Mouse (Mus musculus) brain, embryonic 14.5 days (tissue): ENCODE measurements around the gene Pkd2l1. TPM values are rescaled to one million over a fixed set of nuclear protein-coding genes. Genes with fewer than 3 reads are reported as not detected.
"Not testable (repeated sequence)": the region's sequence is repeated elsewhere in the genome, so short reads cannot be mapped to it uniquely, and the experiment has no call there.

ENCODE experiments used
- DNase-seq: peaks from one replicate; pipeline ENCODE4 v3.0.0-alpha.2; 2011; ENCODE audit warnings: low read depth
- CTCF ChIP-seq: fragments of 200-500 bp; IDR thresholded peaks from 2 replicates; pipeline ENCODE4 v1.5.1; 2012; ENCODE audit warnings: inconsistent platforms, mild to moderate bottlenecking, moderate library complexity, borderline replicate concordance; ENCODE audit not compliant: insufficient read depth, insufficient read length; ENCODE audit errors: extremely low read depth
- POLR2A ChIP-seq: fragments of 200-500 bp; IDR thresholded peaks from 2 replicates; pipeline ENCODE4 v1.6.1; 2012; ENCODE audit warnings: mild to moderate bottlenecking, inconsistent platforms, borderline replicate concordance; ENCODE audit not compliant: poor library complexity, insufficient read depth, insufficient read length, severe bottlenecking; ENCODE audit errors: extremely low read depth
- polyA plus RNA-seq: library from polyadenylated mRNA; depleted of rRNA; stranded (reverse); fragments of >200 nt; gene quantifications from 2 replicates; pipeline ENCODE4 v1.2.3, GENCODE M21; 2012

The Pkd2l1 gene
- polyA plus RNA-seq, 1 experiment, result 0.19 TPM

DNA sequence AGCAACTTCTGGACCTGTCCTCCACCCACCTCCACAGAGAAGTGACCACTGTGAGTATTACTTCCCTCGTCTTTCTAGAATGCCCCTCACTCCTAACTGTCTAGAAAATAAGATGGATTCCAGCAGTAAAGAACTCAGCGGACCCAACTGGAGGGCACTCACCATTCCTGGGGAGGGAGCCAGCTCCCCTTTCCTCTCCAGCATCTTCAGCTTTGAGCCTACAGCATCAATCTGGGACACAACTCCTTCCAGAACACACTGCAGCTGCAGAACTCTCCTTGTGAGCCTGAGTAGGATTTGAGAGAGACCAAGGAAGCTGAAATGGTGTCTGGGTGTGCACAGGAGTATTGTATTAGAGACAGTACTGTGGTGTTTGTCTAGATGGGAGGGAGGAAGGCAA, 43.3 kb downstream of the Pkd2l1 start:
- no peak for TF ChIP-seq CTCF
- TF ChIP-seq POLR2A, result no peak
- DNase-seq, result no peak

- TF ChIP-seq POLR2A (no peak), CTCF (no peak)
- DNase-seq, result no peak
Measured at GRCm38 (mm10) chr19:44148345-44148744, 43.9 kb downstream of the Pkd2l1 start.

GRCm38 (mm10) chr19:44146951-44147350, 45.3 kb downstream of the Pkd2l1 start:
- DNase-seq, result no peak
- TF ChIP-seq CTCF (no peak), POLR2A (no peak)

- TF ChIP-seq CTCF (no peak), POLR2A (no peak)
- DNase-seq, result no peak
Measured at GRCm38 (mm10) chr19:44146568-44146879, 45.7 kb downstream of the Pkd2l1 start.

GRCm38 (mm10) chr19:44145702-44146567, 46.3 kb downstream of the Pkd2l1 start, which contains the start of gene Bloc1s2:
Gene Bloc1s2, minus strand, starts transcription at chr19:44146446.
- TF ChIP-seq POLR2A (peak; percentile 76), CTCF (no peak)

GRCm38 (mm10) chr19:44144366-44144765, 47.9 kb downstream of the Pkd2l1 start:
- TF ChIP-seq CTCF (no peak), POLR2A (no peak)
- DNase-seq, result no peak

More at GRCm38 (mm10) chr19:44145702-44146567, 46.3 kb downstream of the Pkd2l1 start, which contains the start of gene Bloc1s2:
- DNase-seq, result peak; percentile 93

- TF ChIP-seq POLR2A, result no peak
- TF ChIP-seq CTCF, result no peak
- no peak for DNase-seq
Measured at GRCm38 (mm10) chr19:44135960-44136485, 56.2 kb downstream of the Pkd2l1 start.

DNA sequence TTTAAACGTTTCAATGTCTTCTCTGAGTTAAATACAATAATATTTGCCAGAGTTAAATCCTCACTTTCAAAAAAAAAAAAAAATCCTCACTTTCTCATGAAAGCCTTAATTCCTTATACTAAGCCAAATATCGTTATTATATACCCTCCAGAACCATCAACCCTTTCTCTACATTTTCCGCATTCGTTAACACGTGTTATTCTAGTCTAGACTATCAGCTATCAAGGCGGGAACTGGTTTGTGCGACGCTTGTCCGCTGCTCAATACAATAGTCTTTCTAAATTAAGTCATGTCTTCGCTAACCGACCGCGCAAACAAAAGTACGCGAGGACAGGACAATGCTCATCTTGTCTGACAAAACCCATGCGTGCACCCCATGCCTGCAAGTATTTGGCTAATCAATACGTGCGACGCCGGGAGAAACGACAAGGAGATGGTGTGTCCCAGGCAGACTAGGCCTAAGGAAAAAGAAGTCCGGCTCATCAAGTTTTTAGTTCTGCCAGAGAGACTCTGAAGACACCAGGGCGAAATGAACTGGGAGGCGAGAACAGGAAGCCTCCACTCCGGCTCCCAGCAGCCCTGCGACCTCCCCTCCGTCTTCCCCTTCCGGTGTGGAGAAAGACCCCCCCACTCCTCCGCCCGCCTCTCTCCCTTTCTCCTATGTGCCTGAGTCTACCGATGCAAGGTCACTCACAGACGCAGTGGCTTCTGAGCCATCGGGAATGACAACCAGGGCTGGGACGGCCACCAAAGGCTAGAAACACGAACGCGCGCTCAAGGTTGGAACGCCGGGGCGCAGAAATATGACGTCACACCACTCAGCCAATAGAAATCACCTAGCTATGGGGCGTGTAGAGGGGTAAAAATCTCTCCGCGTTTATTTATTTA, 56.9 kb downstream of the Pkd2l1 start, which contains the start of gene Cwf19l1:
Cwf19l1 (minus strand) TSS at position 805 of the 888 bp plus-strand sequence.
- TF ChIP-seq CTCF (no peak), POLR2A (peak; percentile 64; the same call in 1 of the 2 replicates)
- DNase-seq, result peak; percentile 97

- no peak for TF ChIP-seq POLR2A
- no peak for DNase-seq
Measured at GRCm38 (mm10) chr19:44132917-44133316, 59.3 kb downstream of the Pkd2l1 start.

GRCm38 (mm10) chr19:44128560-44128959, 63.7 kb downstream of the Pkd2l1 start:
- TF ChIP-seq CTCF, result no peak
- DNase-seq, result no peak

GRCm38 (mm10) chr19:44127729-44128497, 64.3 kb downstream of the Pkd2l1 start:
- no peak for DNase-seq
- TF ChIP-seq CTCF, result no peak
- no peak for TF ChIP-seq POLR2A

- TF ChIP-seq POLR2A, result no peak
- TF ChIP-seq CTCF, result no peak
- DNase-seq, result no peak
Measured at GRCm38 (mm10) chr19:44121137-44121536, 71.1 kb downstream of the Pkd2l1 start.

DNA sequence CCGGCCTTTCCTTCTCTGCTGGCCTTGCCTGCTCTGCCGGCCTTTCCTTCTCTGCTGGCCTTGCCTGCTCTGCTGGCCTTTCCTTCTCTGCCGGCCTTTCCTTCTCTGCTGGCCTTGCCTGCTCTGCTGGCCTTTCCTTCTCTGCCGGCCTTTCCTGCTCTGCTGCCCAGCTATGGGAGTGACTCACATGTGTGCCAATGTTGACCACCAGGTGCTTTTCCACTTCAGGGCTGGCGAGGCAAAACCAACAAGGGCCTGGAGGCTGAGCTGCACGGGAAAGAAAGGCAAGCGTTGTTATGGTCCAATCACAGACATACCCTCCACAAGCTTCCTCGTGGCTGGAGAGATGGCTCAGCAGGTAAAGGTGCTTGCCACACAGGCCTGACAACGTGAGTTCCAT, 71.6 kb downstream of the Pkd2l1 start:
- not testable (repeated sequence) for DNase-seq
